13 mouse cellular contexts compared by ENCODE assay signal in the genomic region with DNA sequence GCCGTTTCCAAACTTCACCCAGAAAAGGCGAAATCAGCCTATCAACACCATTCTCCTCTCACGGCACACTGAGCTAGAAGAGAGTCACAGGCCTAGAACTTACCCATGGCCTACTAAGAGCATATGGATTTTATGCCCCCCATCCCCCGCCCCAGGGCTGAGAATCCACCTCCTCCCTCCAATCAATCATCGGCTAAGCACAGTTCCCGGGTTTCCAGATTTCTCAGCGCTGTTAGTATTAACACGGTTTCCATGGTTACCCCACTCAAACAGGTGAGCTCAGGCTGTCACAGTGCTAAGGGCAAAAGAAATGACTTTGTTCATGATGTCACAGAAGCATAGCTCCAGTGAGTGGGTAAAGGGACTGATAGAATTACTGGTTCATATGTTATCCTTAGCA.
DNase-seq lines count a peak whose midpoint lies in the region; ATAC-seq lines count a peak whose summit lies in the region.
"Had no signal": no experiment of that assay in that cellular context is flagged by ENCODE, and none has a peak within 500 bp of the region (broad histone marks: within the 10 kb centered on the region; RNA-seq: fewer than 3 reads in every experiment).

No protein-coding gene starts in this region.

- no peak overlapping the region for H3K4me3 ChIP-seq in hindbrain, embryonic 14.5 days (replicated peaks; ENCODE audit: low read length)
- no peak overlapping the region for H3K4me3 ChIP-seq in midbrain, embryonic 13.5 days (replicated peaks)
- H3K4me3 ChIP-seq: liver, embryonic 15.5 days; neural tube, embryonic 13.5 days had no signal

- no peaks in the 10 kb centered on the region for H3K36me3 ChIP-seq in hindbrain, embryonic 14.5 days (replicated peaks; ENCODE audit: control insufficient read depth, insufficient read depth)
- H3K36me3 ChIP-seq in midbrain, embryonic 13.5 days, result no peaks in the 10 kb centered on the region
- H3K36me3 ChIP-seq: liver, embryonic 15.5 days; neural tube, embryonic 13.5 days had no signal

- H3K4me2 ChIP-seq in hindbrain, embryonic 14.5 days (replicated peaks), result no peak overlapping the region
- no peak overlapping the region for H3K4me2 ChIP-seq in midbrain, embryonic 13.5 days (replicated peaks)
- H3K4me2 ChIP-seq: liver, embryonic 15.5 days; neural tube, embryonic 13.5 days had no signal

- intact Hi-C loops in left cerebral cortex, postnatal 4 days (cut with DNase I), result no loop called here

- H3K27me3 ChIP-seq in hindbrain, embryonic 14.5 days (ENCODE audit: control insufficient read depth, insufficient read depth, low read length), result no peaks in the 10 kb centered on the region
- H3K27me3 ChIP-seq in midbrain, embryonic 13.5 days, result no peaks in the 10 kb centered on the region
- H3K27me3 ChIP-seq: CH12.LX; liver, embryonic 15.5 days; neural tube, embryonic 13.5 days had no signal

- 56% methylated on average over 8 of the region's 8 CpGs for WGBS in hindbrain, embryonic 14.5 days
- 62% methylated on average over 8 of the region's 8 CpGs for WGBS in midbrain, embryonic 13.5 days

- peaks cover 7% of the 10 kb centered on the region; the same call in 1 of the 2 replicates for H3K4me1 ChIP-seq in hindbrain, embryonic 14.5 days (replicated peaks; ENCODE audit: control insufficient read depth, insufficient read depth, low read length)
- H3K4me1 ChIP-seq in midbrain, embryonic 13.5 days (replicated peaks), result peaks cover 18% of the 10 kb centered on the region
- H3K4me1 ChIP-seq: liver, embryonic 15.5 days had no signal

- peak; percentile 26 for DNase-seq in left cerebral cortex, adult 11 months (ENCODE audit: low spot score)
- no peak for DNase-seq in left cerebral cortex, postnatal 4 days
- DNase-seq in embryo, embryonic 9.5 days (ENCODE audit: extremely low spot score), result peak; percentile 18
- peak; percentile 60 for DNase-seq in hindbrain, embryonic 14.5 days (ENCODE audit: low spot score)
- no peak for DNase-seq in c-Kit-positive CD71-positive TER-119-positive erythroid progenitor cells, embryonic 14.5 days (ENCODE audit: low spot score)
- no peak for DNase-seq in cerebellum, adult 9-11 months
- DNase-seq in cerebellum, adult 8-10 months, result no peak
- DNase-seq: kidney, adult 18-20 months; thymus, adult 18-20 months had no signal

- peak; percentile 71; the same call in 1 of the 2 replicates for ATAC-seq in hindbrain, embryonic 14.5 days (ENCODE audit: low FRiP score)
- peak; percentile 73 for ATAC-seq in midbrain, embryonic 13.5 days

- H3K27ac ChIP-seq in hindbrain, embryonic 14.5 days, result no peak overlapping the region
- H3K27ac ChIP-seq in midbrain, embryonic 13.5 days, result no peak overlapping the region
- H3K27ac ChIP-seq: liver, embryonic 15.5 days; neural tube, embryonic 13.5 days had no signal

- H3K9me3 ChIP-seq in hindbrain, embryonic 14.5 days (ENCODE audit: control insufficient read depth, low read length), result no peaks in the 10 kb centered on the region
- no peaks in the 10 kb centered on the region for H3K9me3 ChIP-seq in midbrain, embryonic 13.5 days
- H3K9me3 ChIP-seq: liver, embryonic 15.5 days; neural tube, embryonic 13.5 days had no signal

- no peak overlapping the region for H3K9ac ChIP-seq in hindbrain, embryonic 14.5 days
- no peak overlapping the region for H3K9ac ChIP-seq in midbrain, embryonic 13.5 days (replicated peaks)
- H3K9ac ChIP-seq: liver, embryonic 15.5 days; neural tube, embryonic 13.5 days had no signal

Comparison
In these comparisons a context has a peak if more than half of its experiments do, and no peak if none do; other contexts are left out.
1. DNase-seq: peak in left cerebral cortex, adult 11 months (single experiment), embryo, embryonic 9.5 days (single experiment) and hindbrain, embryonic 14.5 days (single experiment); none in left cerebral cortex, postnatal 4 days (single experiment), c-Kit-positive CD71-positive TER-119-positive erythroid progenitor cells, embryonic 14.5 days (single experiment), cerebellum, adult 9-11 months (single experiment) and cerebellum, adult 8-10 months (single experiment).